Mouse (Mus musculus) testis, adult 2 months (tissue): Measurements from ENCODE around the gene Coa5.

Source experiments
- CTCF ChIP-seq: fragments of 200-500 bp; IDR thresholded peaks from 2 replicates; pipeline ENCODE4 v1.5.1; 2012; ENCODE audit warnings: low read depth, mild to moderate bottlenecking, inconsistent platforms, low read length, moderate library complexity; ENCODE audit not compliant: control insufficient read depth, insufficient read depth, insufficient replicate concordance
- POLR2A ChIP-seq: fragments of 200-500 bp; IDR thresholded peaks from 2 replicates; pipeline ENCODE4 v1.6.1; 2012; ENCODE audit warnings: low read depth, mild to moderate bottlenecking, inconsistent platforms, low read length, moderate library complexity; ENCODE audit not compliant: control insufficient read depth

GRCm38 (mm10) chr1:37429366-37430296, at the start of gene Coa5, which contains the start of gene Unc50:
- TF ChIP-seq POLR2A (peak; percentile 93), CTCF (no peak)
